In genomic region chrX:73895719-73896118, GRCm38 (mm10) we compare ENCODE assay signal across 8 mouse cellular contexts. TPM values are rescaled to one million over a fixed set of nuclear protein-coding genes. Genes with fewer than 3 reads are reported as not detected.
DNase-seq lines count a peak whose midpoint lies in the region; ATAC-seq and TF ChIP-seq lines count a peak whose summit lies in the region.

Gene L1cam, minus strand, starts transcription at chrX:73896105.

- no peak within 1 kb of the TSS for H3K4me2 ChIP-seq in kidney, embryonic 16.5 days (replicated peaks; ENCODE audit: low read depth, low read length)
- H3K4me2 ChIP-seq in embryonic facial prominence, embryonic 14.5 days (ENCODE audit: low read depth, low read length): no peak within 1 kb of the TSS
- H3K4me2 ChIP-seq in hindbrain, postnatal 0 days (ENCODE audit: low read depth, low read length): no peak within 1 kb of the TSS

- peak; percentile 50 for DNase-seq in kidney, adult 11 months
- peak; percentile 68 for DNase-seq in adrenal gland, postnatal 10 days
- peak; percentile 5 for DNase-seq in embryonic facial prominence, embryonic 14.5 days (ENCODE audit: low spot score)
- DNase-seq in hindbrain, postnatal 0 days (ENCODE audit: low spot score): peak; percentile 25
- peak in 1 of 2 experiments; percentile 59 for DNase-seq in left cerebral cortex, postnatal 25 days (ENCODE audit: low spot score in 2 of 2)
- peak; percentile 33 to 57 for DNase-seq in natural killer cell, adult 2 months (ENCODE audit: low spot score in 2 of 2)
- peak; percentile 57 for DNase-seq in thymus, postnatal 25 days

- H3K4me1 ChIP-seq in kidney, embryonic 16.5 days (ENCODE audit: insufficient read depth, low read length): no peaks in the 10 kb centered on the region
- H3K4me1 ChIP-seq in embryonic facial prominence, embryonic 14.5 days (ENCODE audit: control insufficient read depth, insufficient read depth, low read length): no peaks in the 10 kb centered on the region
- H3K4me1 ChIP-seq in hindbrain, postnatal 0 days (ENCODE audit: insufficient read depth, low read length): no peaks in the 10 kb centered on the region

- no peaks in the 10 kb centered on the region for H3K9me3 ChIP-seq in kidney, embryonic 16.5 days (ENCODE audit: low read length)
- no peaks in the 10 kb centered on the region for H3K9me3 ChIP-seq in embryonic facial prominence, embryonic 14.5 days (ENCODE audit: control insufficient read depth, low read length)
- no peaks in the 10 kb centered on the region for H3K9me3 ChIP-seq in hindbrain, postnatal 0 days (ENCODE audit: low read length)

- peak; percentile 40 for TF ChIP-seq CTCF in hindbrain, postnatal 0 days (IDR thresholded peaks at IDR 0.05; ENCODE audit: low read depth)

- ATAC-seq in kidney, embryonic 16.5 days (ENCODE audit: low FRiP score, low TSS enrichment): no peak
- no peak for ATAC-seq in embryonic facial prominence, embryonic 14.5 days (ENCODE audit: low read depth)
- no peak for ATAC-seq in hindbrain, postnatal 0 days

- intact Hi-C loops in left cerebral cortex, postnatal 25 days (cut with DNase I): loop anchor here (2.0 kb wide), 1 partner anchor 97 kb away; no protein-coding TSS in a partner anchor

- WGBS in kidney, embryonic 16.5 days: 27% methylated on average over 2 of the region's 2 CpGs
- WGBS in embryonic facial prominence, embryonic 14.5 days: 15% methylated on average over 2 of the region's 2 CpGs
- 22% methylated on average over 2 of the region's 2 CpGs for WGBS in hindbrain, postnatal 0 days

- H3K36me3 ChIP-seq in kidney, embryonic 16.5 days (ENCODE audit: insufficient read depth, low read length): no peaks in the 10 kb centered on the region
- no peaks in the 10 kb centered on the region for H3K36me3 ChIP-seq in embryonic facial prominence, embryonic 14.5 days (ENCODE audit: control insufficient read depth, insufficient read depth, low read length)
- no peaks in the 10 kb centered on the region for H3K36me3 ChIP-seq in hindbrain, postnatal 0 days (ENCODE audit: insufficient read depth, low read length)

- no peak within 1 kb of the TSS for H3K27ac ChIP-seq in kidney, embryonic 16.5 days (ENCODE audit: low read length)
- no peak within 1 kb of the TSS for H3K27ac ChIP-seq in embryonic facial prominence, embryonic 14.5 days (replicated peaks; ENCODE audit: low read depth, low read length)
- H3K27ac ChIP-seq in hindbrain, postnatal 0 days: no peak within 1 kb of the TSS

- no peak within 1 kb of the TSS for H3K9ac ChIP-seq in kidney, embryonic 16.5 days (replicated peaks; ENCODE audit: low read length)
- H3K9ac ChIP-seq in embryonic facial prominence, embryonic 14.5 days (ENCODE audit: low read depth, low read length): no peak within 1 kb of the TSS
- H3K9ac ChIP-seq in hindbrain, postnatal 0 days (replicated peaks; ENCODE audit: low read length): no peak within 1 kb of the TSS

- no peaks in the 10 kb centered on the region; the same call in 1 of the 2 replicates for H3K27me3 ChIP-seq in kidney, embryonic 16.5 days (ENCODE audit: insufficient read depth, low read length)
- H3K27me3 ChIP-seq in embryonic facial prominence, embryonic 14.5 days (replicated peaks; ENCODE audit: control insufficient read depth, insufficient read depth, low read length): no peaks in the 10 kb centered on the region
- H3K27me3 ChIP-seq in hindbrain, postnatal 0 days (ENCODE audit: insufficient read depth, low read length): no peaks in the 10 kb centered on the region

- H3K4me3 ChIP-seq in kidney, embryonic 16.5 days (ENCODE audit: low read length): no peak within 1 kb of the TSS
- no peak within 1 kb of the TSS for H3K4me3 ChIP-seq in embryonic facial prominence, embryonic 14.5 days (ENCODE audit: low read depth, low read length)
- no peak within 1 kb of the TSS for H3K4me3 ChIP-seq in hindbrain, postnatal 0 days (ENCODE audit: low read length)

RNA-seq across cellular contexts. Expression of gene L1cam, which starts in this region (rescaled TPM):
- 7.9 and 10.3 TPM in 2 replicates for polyA plus RNA-seq in kidney, embryonic 16.5 days (2015; fragmentation: Nextera tagmentation; extraction: Ambion mirVana)
- total RNA-seq in adrenal gland, postnatal 10 days (2021): 10 to 100 TPM in 1 of 2 experiments, 1 to 10 TPM in 1; 9.9 to 24.7 TPM
- 9.7 and 10.2 TPM in 2 replicates for polyA plus RNA-seq in embryonic facial prominence, embryonic 14.5 days (2014; fragmentation: Nextera tagmentation; extraction: Ambion mirVana)
- 237 and 269 TPM in 2 replicates for total RNA-seq in hindbrain, postnatal 0 days (2014; rRNA removed)
- polyA plus RNA-seq in hindbrain, postnatal 0 days (2015; fragmentation: Nextera tagmentation; extraction: Ambion mirVana): 57.4 and 73.8 TPM in 2 replicates
- total RNA-seq in left cerebral cortex, postnatal 25 days (2021): 100 to 1,000 TPM; 152 to 158 TPM
